Mouse (Mus musculus): ENCODE measurements around the gene Unc5b.

The Unc5b gene

GRCm38 (mm10) chr10:60721640-60722039, 109.7 kb downstream of the Unc5b start:
- DNase-seq (ENCODE audit: low read depth, low spot score) = no peak

- DNase-seq (ENCODE audit: low read depth, low spot score) = no peak
Observed at GRCm38 (mm10) chr10:60720461-60720860, 110.9 kb downstream of the Unc5b start.

GRCm38 (mm10) chr10:60718491-60718890, 112.9 kb downstream of the Unc5b start:
- DNase-seq (ENCODE audit: low read depth, low spot score) = no peak

GRCm38 (mm10) chr10:60716449-60716848, 114.9 kb downstream of the Unc5b start:
- no peak for DNase-seq (ENCODE audit: low read depth, low spot score)

All from 3T3-L1 (cell line).